Mouse (Mus musculus): Measurements from ENCODE around the gene Fbxw8. TPM values are rescaled to one million over a fixed set of nuclear protein-coding genes. Genes with fewer than 3 reads are reported as not detected.

The Fbxw8 gene
- polyA plus RNA-seq, 1 experiment from 2014 or later = 27.7 TPM

- Histone ChIP-seq H3K4me3 (replicated peaks) (no peak overlapping the region), H3K9ac (no peak overlapping the region), H3K9me3 (replicated peaks) (no peaks in the 10 kb centered on the region), H3K4me1 (peaks cover 13% of the 10 kb centered on the region), H3K27ac (replicated peaks) (peak overlapping the region; percentile 58; the same call in 1 of the 2 replicates), H3K27me3 (no peaks in the 10 kb centered on the region), H3K36me3 (peaks cover 53% of the 10 kb centered on the region), H3K4me2 (replicated peaks) (no peak overlapping the region)
- 60% methylated on average over 17 of the region's 17 CpGs for WGBS
- ATAC-seq (ENCODE audit: insufficient number of reproducible peaks, low FRiP score, low TSS enrichment, low read depth) = peak; percentile 73; the same call in 1 of the 2 replicates
Measured at GRCm38 (mm10) chr5:118108124-118108793, 47.0 kb downstream of the Fbxw8 start.

- peaks cover 13% of the 10 kb centered on the region for H3K4me1 ChIP-seq
- H3K9me3 ChIP-seq (replicated peaks) = no peaks in the 10 kb centered on the region
- no peak overlapping the region for H3K9ac ChIP-seq
- H3K4me2 ChIP-seq (replicated peaks) = no peak overlapping the region
- H3K36me3 ChIP-seq = peaks cover 47% of the 10 kb centered on the region
- ATAC-seq (ENCODE audit: insufficient number of reproducible peaks, low FRiP score, low TSS enrichment, low read depth) = no peak
- no peaks in the 10 kb centered on the region for H3K27me3 ChIP-seq
- H3K4me3 ChIP-seq (replicated peaks) = no peak overlapping the region
- no peak overlapping the region for H3K27ac ChIP-seq (replicated peaks)
- WGBS = 93% methylated on average over 10 of the region's 10 CpGs
Measured at GRCm38 (mm10) chr5:118106667-118107066, 48.6 kb downstream of the Fbxw8 start.

- Histone ChIP-seq H3K4me3 (replicated peaks) (no peak overlapping the region), H3K27me3 (no peaks in the 10 kb centered on the region), H3K9me3 (replicated peaks) (no peaks in the 10 kb centered on the region), H3K36me3 (peaks cover 36% of the 10 kb centered on the region), H3K4me1 (peaks cover 13% of the 10 kb centered on the region), H3K27ac (replicated peaks) (no peak overlapping the region), H3K9ac (no peak overlapping the region), H3K4me2 (replicated peaks) (no peak overlapping the region)
- no peak for ATAC-seq (ENCODE audit: insufficient number of reproducible peaks, low FRiP score, low TSS enrichment, low read depth)
- WGBS = 86% methylated on average over 8 of the region's 8 CpGs
Measured at GRCm38 (mm10) chr5:118105536-118105935, 49.7 kb downstream of the Fbxw8 start.

- 58% methylated on average over 8 of the region's 8 CpGs for WGBS
- no peaks in the 10 kb centered on the region for H3K9me3 ChIP-seq (replicated peaks)
Measured at GRCm38 (mm10) chr5:118099870-118100478, 55.3 kb downstream of the Fbxw8 start.

GRCm38 (mm10) chr5:118099069-118099869 is 56.0 kb downstream of the Fbxw8 start:
- Histone ChIP-seq H3K4me2 (replicated peaks) (no peak overlapping the region), H3K4me3 (replicated peaks) (no peak overlapping the region), H3K4me1 (peaks cover 13% of the 10 kb centered on the region; the same call in 1 of the 2 replicates), H3K27ac (replicated peaks) (no peak overlapping the region), H3K9me3 (replicated peaks) (no peaks in the 10 kb centered on the region), H3K27me3 (no peaks in the 10 kb centered on the region), H3K36me3 (peaks cover 30% of the 10 kb centered on the region), H3K9ac (no peak overlapping the region)
- peak; percentile 54; the same call in 1 of the 2 replicates for ATAC-seq (ENCODE audit: insufficient number of reproducible peaks, low FRiP score, low TSS enrichment, low read depth)
- WGBS = 45% methylated on average over 11 of the region's 11 CpGs

More at GRCm38 (mm10) chr5:118099870-118100478, 55.3 kb downstream of the Fbxw8 start:
- Histone ChIP-seq H3K4me2 (replicated peaks) (no peak overlapping the region), H3K27ac (replicated peaks) (no peak overlapping the region), H3K27me3 (no peaks in the 10 kb centered on the region), H3K36me3 (peaks cover 23% of the 10 kb centered on the region), H3K4me1 (peaks cover 13% of the 10 kb centered on the region; the same call in 1 of the 2 replicates), H3K4me3 (replicated peaks) (no peak overlapping the region), H3K9ac (no peak overlapping the region)
- ATAC-seq (ENCODE audit: insufficient number of reproducible peaks, low FRiP score, low TSS enrichment, low read depth) = no peak

- H3K4me1 ChIP-seq = peaks cover 13% of the 10 kb centered on the region; the same call in 1 of the 2 replicates
- 92% methylated on average over 3 of the region's 3 CpGs for WGBS
- no peaks in the 10 kb centered on the region for H3K27me3 ChIP-seq
- H3K9me3 ChIP-seq (replicated peaks) = no peaks in the 10 kb centered on the region
- ATAC-seq (ENCODE audit: insufficient number of reproducible peaks, low FRiP score, low TSS enrichment, low read depth) = no peak
- no peak overlapping the region for H3K4me3 ChIP-seq (replicated peaks)
- H3K36me3 ChIP-seq = peaks cover 55% of the 10 kb centered on the region
- H3K27ac ChIP-seq (replicated peaks) = no peak overlapping the region
- H3K4me2 ChIP-seq (replicated peaks) = no peak overlapping the region
- no peak overlapping the region for H3K9ac ChIP-seq
Measured at GRCm38 (mm10) chr5:118096317-118096716, 58.9 kb downstream of the Fbxw8 start.

GRCm38 (mm10) chr5:118095849-118096248 is 59.4 kb downstream of the Fbxw8 start:
- Histone ChIP-seq H3K36me3 (peaks cover 60% of the 10 kb centered on the region), H3K4me1 (peaks cover 13% of the 10 kb centered on the region; the same call in 1 of the 2 replicates), H3K4me2 (replicated peaks) (no peak overlapping the region), H3K9me3 (replicated peaks) (no peaks in the 10 kb centered on the region), H3K9ac (no peak overlapping the region), H3K4me3 (replicated peaks) (no peak overlapping the region), H3K27me3 (no peaks in the 10 kb centered on the region), H3K27ac (replicated peaks) (no peak overlapping the region)
- WGBS = 90% methylated on average over 4 of the region's 4 CpGs
- ATAC-seq (ENCODE audit: insufficient number of reproducible peaks, low FRiP score, low TSS enrichment, low read depth) = no peak

- Histone ChIP-seq H3K27me3 (no peaks in the 10 kb centered on the region), H3K27ac (replicated peaks) (no peak overlapping the region), H3K4me2 (replicated peaks) (no peak overlapping the region), H3K9ac (no peak overlapping the region), H3K4me3 (replicated peaks) (no peak overlapping the region), H3K9me3 (replicated peaks) (no peaks in the 10 kb centered on the region), H3K4me1 (peaks cover 12% of the 10 kb centered on the region; the same call in 1 of the 2 replicates), H3K36me3 (peaks cover 64% of the 10 kb centered on the region)
- no peak for ATAC-seq (ENCODE audit: insufficient number of reproducible peaks, low FRiP score, low TSS enrichment, low read depth)
- WGBS = 87% methylated on average over 11 of the region's 11 CpGs
Measured at GRCm38 (mm10) chr5:118095433-118095832, 59.8 kb downstream of the Fbxw8 start.

GRCm38 (mm10) chr5:118093321-118094035 is 61.8 kb downstream of the Fbxw8 start:
- no peak for ATAC-seq (ENCODE audit: insufficient number of reproducible peaks, low FRiP score, low TSS enrichment, low read depth)
- no peak overlapping the region for H3K9ac ChIP-seq
- H3K36me3 ChIP-seq = peaks cover 67% of the 10 kb centered on the region

GRCm38 (mm10) chr5:118090837-118091236 is 64.4 kb downstream of the Fbxw8 start:
- Histone ChIP-seq H3K27ac (replicated peaks) (no peak overlapping the region), H3K4me3 (replicated peaks) (no peak overlapping the region)

More at GRCm38 (mm10) chr5:118093321-118094035, 61.8 kb downstream of the Fbxw8 start:
- H3K4me1 ChIP-seq = no peaks in the 10 kb centered on the region
- 77% methylated on average over 11 of the region's 11 CpGs for WGBS
- H3K4me3 ChIP-seq (replicated peaks) = no peak overlapping the region
- no peak overlapping the region for H3K4me2 ChIP-seq (replicated peaks)
- no peaks in the 10 kb centered on the region for H3K27me3 ChIP-seq
- H3K9me3 ChIP-seq (replicated peaks) = no peaks in the 10 kb centered on the region
- H3K27ac ChIP-seq (replicated peaks) = no peak overlapping the region

More at GRCm38 (mm10) chr5:118090837-118091236, 64.4 kb downstream of the Fbxw8 start:
- Histone ChIP-seq H3K9ac (no peak overlapping the region), H3K4me2 (replicated peaks) (no peak overlapping the region), H3K9me3 (replicated peaks) (no peaks in the 10 kb centered on the region), H3K36me3 (peaks cover 57% of the 10 kb centered on the region), H3K4me1 (peaks cover 10% of the 10 kb centered on the region; the same call in 1 of the 2 replicates), H3K27me3 (no peaks in the 10 kb centered on the region)
- WGBS = 93% methylated on average over 2 of the region's 2 CpGs
- ATAC-seq (ENCODE audit: insufficient number of reproducible peaks, low FRiP score, low TSS enrichment, low read depth) = no peak
